Mouse (Mus musculus) monocyte, adult 5-6 weeks (primary cell): ENCODE measurements around the gene Adamtsl5. TPM values are rescaled to one million over a fixed set of nuclear protein-coding genes. Genes with fewer than 3 reads are reported as not detected.

Experiments used
- ATAC-seq: fragments of 153-309, 156-312 bp; replicated peaks from 2 replicates; pipeline ENCODE4 v1.8.0; 2017; ENCODE audit warnings: mild to moderate bottlenecking; ENCODE audit not compliant: low TSS enrichment, insufficient number of reproducible peaks, severe bottlenecking, poor library complexity, low FRiP score
- total RNA-seq: library from RNA; stranded (forward); fragments of 200-1000, 200-491, 200-594 nt; gene quantifications from 3 replicates; pipeline ENCODE4 v1.2.3, GENCODE M21; 2017

Gene Adamtsl5
- total RNA-seq, 1 experiment from 2014 or later = not detected

GRCm38 (mm10) chr10:80324120-80325037 is 23.8 kb downstream of the Adamtsl5 start:
- ATAC-seq = no peak

- ATAC-seq = 0 out of 2 replicates have a peak, but pooled peaks have one; percentile 29
Observed at GRCm38 (mm10) chr10:80323261-80324119, 24.7 kb downstream of the Adamtsl5 start.

GRCm38 (mm10) chr10:80322811-80323211 is 25.4 kb downstream of the Adamtsl5 start:
- no peak for ATAC-seq

- ATAC-seq = no peak
Observed at GRCm38 (mm10) chr10:80321670-80322581, 26.3 kb downstream of the Adamtsl5 start.

GRCm38 (mm10) chr10:80321014-80321669 is 27.1 kb downstream of the Adamtsl5 start:
- no peak for ATAC-seq

GRCm38 (mm10) chr10:80320340-80320760 is 27.9 kb downstream of the Adamtsl5 start, which contains the start of gene 2310011J03Rik:
2310011J03Rik (minus strand) TSS chr10:80320537.
- ATAC-seq = peak; percentile 71

GRCm38 (mm10) chr10:80317011-80317410 is 31.2 kb downstream of the Adamtsl5 start:
- peak; percentile 30; the same call in 1 of the 2 replicates for ATAC-seq

GRCm38 (mm10) chr10:80316359-80316781 is 31.8 kb downstream of the Adamtsl5 start:
- ATAC-seq = no peak

GRCm38 (mm10) chr10:80315315-80315714 is 32.9 kb downstream of the Adamtsl5 start:
- ATAC-seq = no peak

- no peak for ATAC-seq
Observed at GRCm38 (mm10) chr10:80314494-80315001, 33.7 kb downstream of the Adamtsl5 start.

- peak; percentile 22; the same call in 1 of the 2 replicates for ATAC-seq
Observed at GRCm38 (mm10) chr10:80313627-80314201, 34.5 kb downstream of the Adamtsl5 start.

GRCm38 (mm10) chr10:80312586-80313504 is 35.4 kb downstream of the Adamtsl5 start:
- no peak for ATAC-seq

- ATAC-seq = no peak
Observed at GRCm38 (mm10) chr10:80311560-80311959, 36.7 kb downstream of the Adamtsl5 start.

GRCm38 (mm10) chr10:80304862-80305261 is 43.4 kb downstream of the Adamtsl5 start:
- peak; percentile 60; the same call in 1 of the 2 replicates for ATAC-seq

GRCm38 (mm10) chr10:80304458-80304857 is 43.8 kb downstream of the Adamtsl5 start:
- no peak for ATAC-seq

GRCm38 (mm10) chr10:80302471-80302881 is 45.7 kb downstream of the Adamtsl5 start:
- ATAC-seq = no peak
